Mouse (Mus musculus) myocyte (in vitro differentiated cells): ENCODE measurements around the gene Rhbg. TPM values are rescaled to one million over a fixed set of nuclear protein-coding genes. Genes with fewer than 3 reads are reported as not detected.

ENCODE experiments used
- H3K27me3 ChIP-seq: one replicate; pipeline ENCODE4 v1.6.1; 2011; ENCODE audit not compliant: control insufficient read depth, insufficient read depth, insufficient read length
- H3K36me3 ChIP-seq: one replicate; pipeline ENCODE4 v1.6.1; 2011; ENCODE audit not compliant: control insufficient read depth, insufficient read depth
- H3K4me2 ChIP-seq: one replicate; pipeline ENCODE4 v1.6.1; 2011; ENCODE audit warnings: low read depth, control low read depth
- H3K4me3 ChIP-seq: one replicate; pipeline ENCODE4 v1.5.1; 2011; ENCODE audit warnings: mild to moderate bottlenecking, control low read depth, moderate library complexity
- H3K79me2 ChIP-seq: one replicate; pipeline ENCODE4 v1.6.1; 2011; ENCODE audit not compliant: control insufficient read depth, insufficient read depth
- H3ac ChIP-seq: one replicate; pipeline ENCODE4 v1.6.1; 2011; ENCODE audit not compliant: control insufficient read depth, insufficient read length
- CEBPB ChIP-seq: IDR thresholded peaks from 2 replicates; pipeline ENCODE4 v1.6.1; 2011; ENCODE audit warnings: mild to moderate bottlenecking, moderate library complexity; ENCODE audit not compliant: poor library complexity, insufficient read depth, severe bottlenecking
- E2F4 ChIP-seq: IDR thresholded peaks from one replicate; pipeline ENCODE4 v1.6.1; 2011; ENCODE audit warnings: mild to moderate bottlenecking, control low read depth, moderate library complexity; ENCODE audit not compliant: insufficient read depth
- MAX ChIP-seq: IDR thresholded peaks from one replicate; pipeline ENCODE4 v1.6.1; 2011; ENCODE audit warnings: low read depth, mild to moderate bottlenecking, control low read depth
- MYOD1 ChIP-seq, 3 experiments: IDR thresholded peaks; one replicate each; pipeline ENCODE4 v1.6.1; 2011; ENCODE audit warnings: control low read depth in 2 of 3, low read depth in 2 of 3, mild to moderate bottlenecking in 2 of 3, moderate library complexity in 1 of 3; ENCODE audit not compliant: insufficient read length in 2 of 3, control insufficient read depth in 1 of 3
- MYOG ChIP-seq, 3 experiments: IDR thresholded peaks; one replicate each; pipeline ENCODE4 v1.6.1; 2011; ENCODE audit warnings: control low read depth in 2 of 3, low read depth in 2 of 3, mild to moderate bottlenecking in 2 of 3; ENCODE audit not compliant: insufficient read length in 2 of 3, control insufficient read depth in 1 of 3, insufficient read depth in 1 of 3
- POLR2A ChIP-seq: IDR thresholded peaks from one replicate; pipeline ENCODE4 v1.6.1; 2011; ENCODE audit warnings: low read depth, mild to moderate bottlenecking, control low read depth, moderate library complexity; ENCODE audit not compliant: insufficient read length
- POLR2AphosphoS2 ChIP-seq: IDR thresholded peaks from one replicate; pipeline ENCODE4 v1.6.1; 2011; ENCODE audit warnings: low read depth, control low read depth; ENCODE audit not compliant: insufficient read length
- REST ChIP-seq: IDR thresholded peaks from one replicate; pipeline ENCODE4 v1.6.1; 2011; ENCODE audit warnings: mild to moderate bottlenecking, control low read depth, moderate library complexity; ENCODE audit not compliant: insufficient read depth, insufficient read length
- SRF ChIP-seq: IDR thresholded peaks from one replicate; pipeline ENCODE4 v1.6.1; 2011; ENCODE audit warnings: low read depth; ENCODE audit not compliant: control insufficient read depth, insufficient read length
- TCF12 ChIP-seq: IDR thresholded peaks from one replicate; pipeline ENCODE4 v1.6.1; 2011; ENCODE audit warnings: mild to moderate bottlenecking, control low read depth; ENCODE audit not compliant: poor library complexity, insufficient read depth, severe bottlenecking
- TCF3 ChIP-seq: IDR thresholded peaks from one replicate; pipeline ENCODE4 v1.6.1; 2011; ENCODE audit warnings: low read depth, control low read depth; ENCODE audit not compliant: insufficient read length
- USF1 ChIP-seq: IDR thresholded peaks from one replicate; pipeline ENCODE4 v1.6.1; 2011; ENCODE audit warnings: low read depth, mild to moderate bottlenecking, control low read depth, moderate library complexity
- polyA plus RNA-seq: library from polyadenylated mRNA; unstranded; fragments of >200 nt; fragmentation: generic; extraction: Trizol; gene quantifications from one replicate; pipeline ENCODE4 v1.2.1, GENCODE M21; 2012; ENCODE audit warnings: missing spikeins

Gene Rhbg
- polyA plus RNA-seq, 1 experiment = not detected

DNA sequence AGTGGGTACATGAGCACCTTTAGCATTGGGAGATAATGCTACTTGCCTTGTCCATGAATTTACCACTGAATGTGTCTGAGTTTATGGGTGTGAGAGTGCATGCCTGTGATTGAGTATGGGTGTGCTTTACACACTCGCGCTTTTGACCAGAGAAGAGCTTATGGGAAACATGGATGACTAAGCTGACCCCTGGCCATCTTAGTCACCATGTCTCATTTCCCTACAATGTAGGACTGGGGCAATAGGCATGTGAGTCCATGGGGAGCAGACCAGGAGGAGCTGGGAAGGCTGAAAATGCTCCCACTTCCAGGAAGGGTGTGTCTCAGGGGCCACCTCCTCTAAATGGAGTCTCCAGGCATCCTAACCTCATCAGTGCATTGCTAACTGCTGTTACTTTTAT is 44.4 kb downstream of the Rhbg start:
- Histone ChIP-seq H3K4me2 (no peak overlapping the region), H3K4me3 (no peak overlapping the region)

DNA sequence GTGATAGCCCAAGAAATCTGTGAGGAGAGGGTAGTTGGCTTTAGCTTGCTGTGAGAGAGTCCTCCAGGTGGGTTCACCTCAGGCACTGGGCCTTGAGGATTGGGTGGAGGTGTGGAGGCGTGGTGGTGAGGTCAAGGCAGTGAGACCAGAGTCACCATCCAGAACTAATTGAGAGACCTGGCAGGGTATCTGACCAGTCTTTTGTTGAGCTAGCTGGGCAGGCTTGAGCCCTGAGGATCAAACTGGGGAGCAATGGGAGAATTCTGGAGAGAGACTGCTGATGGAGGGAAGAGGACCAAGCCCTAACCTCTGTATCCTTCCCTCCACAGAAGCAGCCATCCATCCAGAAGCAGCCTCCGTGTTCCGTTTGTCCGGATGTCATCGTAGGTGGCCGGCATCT is 45.2 kb downstream of the Rhbg start:
- H3K36me3 ChIP-seq = no peaks in the 10 kb centered on the region

More for the DNA sequence above, 44.4 kb downstream of the Rhbg start:
- Histone ChIP-seq H3ac (no peak overlapping the region), H3K27me3 (peaks cover 48% of the 10 kb centered on the region), H3K79me2 (no peaks in the 10 kb centered on the region), H3K36me3 (no peaks in the 10 kb centered on the region)
- TF ChIP-seq MYOG (IDR thresholded peaks at IDR 0.05; ENCODE audit: control insufficient read depth in 1 of 3, insufficient read depth in 1 of 3, insufficient read length in 2 of 3, low read depth in 2 of 3) (no peak), MYOD1 (IDR thresholded peaks at IDR 0.05; ENCODE audit: control insufficient read depth in 1 of 3, insufficient read length in 2 of 3, low read depth in 2 of 3) (no peak), CEBPB (no peak), SRF (no peak), TCF12 (no peak), TCF3 (no peak), MAX (no peak), USF1 (no peak), POLR2AphosphoS2 (no peak), REST (no peak), E2F4 (no peak), POLR2A (no peak)

DNA sequence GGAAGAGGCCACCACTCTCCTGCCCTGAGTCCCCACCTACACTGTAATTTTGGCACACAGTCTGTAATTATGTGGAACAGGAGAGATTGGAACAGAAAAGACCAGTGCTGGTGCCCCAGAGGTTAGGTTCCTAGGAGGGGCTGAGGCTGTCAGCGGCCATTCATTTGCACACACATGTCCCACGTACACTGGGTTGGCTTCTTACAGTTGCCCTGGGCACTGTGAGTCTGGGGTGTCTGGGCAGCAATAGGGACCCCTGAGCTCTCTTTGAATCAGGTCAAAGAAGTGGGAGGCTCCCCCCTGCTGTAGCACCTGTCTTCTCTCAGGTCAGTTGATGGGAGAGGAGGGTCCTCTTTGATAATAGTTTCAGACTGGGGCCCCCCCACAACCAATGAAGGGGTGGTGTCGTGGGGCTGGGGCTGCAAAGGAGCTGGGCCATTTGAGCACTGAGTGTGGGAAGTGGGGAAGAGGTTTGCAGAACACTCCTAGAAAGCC is 46.2 kb downstream of the Rhbg start:
- Histone ChIP-seq H3K4me2 (no peak overlapping the region), H3K79me2 (no peaks in the 10 kb centered on the region), H3K27me3 (peaks cover 43% of the 10 kb centered on the region), H3ac (no peak overlapping the region), H3K4me3 (no peak overlapping the region), H3K36me3 (no peaks in the 10 kb centered on the region)
- TF ChIP-seq MYOG (IDR thresholded peaks at IDR 0.05; ENCODE audit: control insufficient read depth in 1 of 3, insufficient read depth in 1 of 3, insufficient read length in 2 of 3, low read depth in 2 of 3) = no peak
- TF ChIP-seq MAX = no peak

More for the DNA sequence above, 45.2 kb downstream of the Rhbg start:
- Histone ChIP-seq H3K79me2 (no peaks in the 10 kb centered on the region), H3K27me3 (peaks cover 44% of the 10 kb centered on the region), H3K4me2 (no peak overlapping the region), H3ac (no peak overlapping the region), H3K4me3 (no peak overlapping the region)
- TF ChIP-seq E2F4 = no peak
- TF ChIP-seq TCF3 = no peak
- no peak for TF ChIP-seq POLR2AphosphoS2
- no peak for TF ChIP-seq POLR2A
- no peak for TF ChIP-seq REST
- no peak for TF ChIP-seq MAX
- TF ChIP-seq CEBPB = no peak
- no peak for TF ChIP-seq MYOG (IDR thresholded peaks at IDR 0.05; ENCODE audit: control insufficient read depth in 1 of 3, insufficient read depth in 1 of 3, insufficient read length in 2 of 3, low read depth in 2 of 3)
- no peak for TF ChIP-seq USF1
- TF ChIP-seq MYOD1 (IDR thresholded peaks at IDR 0.05; ENCODE audit: control insufficient read depth in 1 of 3, insufficient read length in 2 of 3, low read depth in 2 of 3) = no peak
- TF ChIP-seq SRF = no peak
- TF ChIP-seq TCF12 = no peak

DNA sequence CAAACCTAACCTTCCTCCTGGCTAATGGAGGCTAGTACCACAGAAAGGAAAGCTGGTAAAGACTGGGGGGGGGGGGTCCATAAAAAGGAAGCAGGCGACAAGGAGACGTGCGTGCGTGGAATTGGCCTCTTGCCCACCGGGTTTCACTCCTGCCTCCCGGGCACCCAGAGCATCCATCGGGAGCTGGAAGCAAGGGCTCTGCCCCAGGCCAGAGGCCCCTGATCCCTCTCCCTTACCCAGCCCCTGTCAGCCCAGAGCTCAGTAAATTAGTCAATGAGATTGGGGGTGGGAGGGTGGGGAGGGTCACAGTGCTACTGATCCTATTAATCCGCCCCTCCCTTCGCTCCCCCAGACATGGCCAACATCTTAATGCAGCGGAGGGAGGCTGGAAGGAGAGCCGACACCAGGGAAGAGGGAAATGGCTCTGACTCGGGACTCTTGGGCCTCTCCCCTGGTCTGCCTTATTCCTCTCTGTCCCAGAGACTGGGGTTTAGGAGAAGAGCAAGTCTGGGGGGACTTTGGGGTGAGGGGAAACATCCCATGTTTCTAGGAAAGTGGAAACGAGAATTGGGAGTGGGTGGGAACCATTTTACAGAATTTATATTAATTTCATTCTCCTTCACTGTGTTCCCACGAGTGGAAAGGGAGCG is 46.9 kb downstream of the Rhbg start:
- no peak overlapping the region for H3ac ChIP-seq
- H3K36me3 ChIP-seq = no peaks in the 10 kb centered on the region
- no peak overlapping the region for H3K4me2 ChIP-seq
- no peak overlapping the region for H3K4me3 ChIP-seq
- no peaks in the 10 kb centered on the region for H3K79me2 ChIP-seq
- TF ChIP-seq POLR2AphosphoS2 = no peak
- TF ChIP-seq E2F4 = no peak
- TF ChIP-seq POLR2A = no peak
- no peak for TF ChIP-seq REST
- TF ChIP-seq MYOG (IDR thresholded peaks at IDR 0.05; ENCODE audit: control insufficient read depth in 1 of 3, insufficient read depth in 1 of 3, insufficient read length in 2 of 3, low read depth in 2 of 3) = no peak
- no peak for TF ChIP-seq TCF3
- no peak for TF ChIP-seq TCF12
- peaks cover 45% of the 10 kb centered on the region for H3K27me3 ChIP-seq

DNA sequence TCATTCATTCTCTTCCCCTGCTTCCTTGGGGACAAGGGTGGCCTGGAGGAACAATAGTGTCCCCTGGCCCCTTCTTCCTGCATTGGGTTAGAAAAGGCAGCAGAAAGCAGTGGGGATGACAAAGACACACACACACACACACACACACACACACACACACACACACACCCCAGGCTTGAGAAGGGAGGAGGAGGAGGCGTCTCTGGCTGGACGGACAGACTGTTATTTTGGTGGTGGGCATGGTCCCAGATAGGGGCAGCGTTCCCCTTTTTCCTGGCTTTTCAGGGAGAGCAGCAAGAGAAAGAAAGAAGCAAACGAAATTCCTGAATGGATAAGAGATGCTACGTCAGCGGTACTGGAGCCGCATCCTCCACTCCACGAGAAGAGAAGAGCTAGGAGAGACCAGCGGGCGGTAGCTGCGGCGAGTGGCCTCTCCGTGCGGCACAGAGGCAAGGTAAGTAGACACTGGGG is 47.6 kb downstream of the Rhbg start:
- Histone ChIP-seq H3K4me3 (no peak overlapping the region), H3ac (no peak overlapping the region)

More for the DNA sequence above, 47.6 kb downstream of the Rhbg start:
- no peak for TF ChIP-seq USF1
- no peak for TF ChIP-seq MYOD1 (IDR thresholded peaks at IDR 0.05; ENCODE audit: control insufficient read depth in 1 of 3, insufficient read length in 2 of 3, low read depth in 2 of 3)
- no peak for TF ChIP-seq MYOG (IDR thresholded peaks at IDR 0.05; ENCODE audit: control insufficient read depth in 1 of 3, insufficient read depth in 1 of 3, insufficient read length in 2 of 3, low read depth in 2 of 3)
- TF ChIP-seq REST = no peak
- no peak for TF ChIP-seq E2F4
- TF ChIP-seq TCF3 = no peak
- no peak for TF ChIP-seq SRF
- no peak for TF ChIP-seq CEBPB
- TF ChIP-seq POLR2A = no peak
- no peak for TF ChIP-seq POLR2AphosphoS2
- TF ChIP-seq TCF12 = no peak
- TF ChIP-seq MAX = no peak
- no peak overlapping the region for H3K4me2 ChIP-seq
- no peaks in the 10 kb centered on the region for H3K79me2 ChIP-seq
- no peaks in the 10 kb centered on the region for H3K36me3 ChIP-seq
- peaks cover 48% of the 10 kb centered on the region for H3K27me3 ChIP-seq
